Mouse (Mus musculus): ENCODE measurements around the gene Cluh. TPM values are rescaled to one million over a fixed set of nuclear protein-coding genes. Genes with fewer than 3 reads are reported as not detected.

The Cluh gene
- total RNA-seq (2021), result 10 to 100 TPM; 45.8 to 47.9 TPM

GRCm38 (mm10) chr11:74649095-74649646 lies at the start of gene Cluh:
Cluh (plus strand) TSS chr11:74649495.
- intact Hi-C loops (cut with DNase I), result no loop called here
- peak; percentile 96 for DNase-seq

- intact Hi-C loops (cut with DNase I), result no loop called here
- DNase-seq, result no peak
Observed at GRCm38 (mm10) chr11:74602286-74602685, 47.0 kb upstream of the Cluh start.

GRCm38 (mm10) chr11:74610068-74610467 lies 39.2 kb upstream of the Cluh start:
- intact Hi-C loops (cut with DNase I), result no loop called here

DNA sequence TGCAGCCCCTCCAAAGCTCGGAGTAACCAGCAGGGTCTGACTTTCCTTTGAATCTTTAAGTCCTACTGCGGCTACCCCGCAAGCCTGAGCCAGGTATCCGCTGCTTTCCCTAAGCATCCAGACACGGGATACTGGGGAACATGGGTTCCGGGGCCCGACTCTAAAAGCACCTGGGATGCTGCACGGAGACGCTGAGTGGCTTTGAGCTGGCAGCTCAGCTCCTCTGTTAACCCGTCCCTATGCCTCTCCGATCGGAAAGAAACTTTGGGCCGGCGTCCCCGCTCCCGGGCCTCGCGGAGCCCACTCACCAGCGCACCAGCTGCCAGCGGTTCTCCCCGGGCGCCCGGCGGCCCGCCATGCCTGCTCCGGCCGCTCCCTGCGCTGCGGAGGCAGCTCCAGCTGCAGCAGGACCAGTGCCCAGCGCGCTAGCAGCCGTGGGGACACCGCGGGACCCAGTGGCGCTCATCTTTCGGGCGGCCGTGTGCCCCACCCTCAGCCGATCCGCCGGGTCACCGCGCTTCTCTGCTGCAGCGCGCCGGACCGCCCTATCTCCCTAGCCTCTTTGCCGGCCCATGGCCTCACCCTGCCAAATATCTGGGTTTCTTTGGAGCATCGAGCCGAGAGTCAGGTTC lies 38.6 kb upstream of the Cluh start, which contains the start of gene Rap1gap2:
TSS of gene Rap1gap2 (minus strand) at position 371 of the 632 bp plus-strand sequence.
- no peak for DNase-seq
- intact Hi-C loops (cut with DNase I), result no loop called here

More at GRCm38 (mm10) chr11:74610068-74610467, 39.2 kb upstream of the Cluh start:
- DNase-seq, result no peak

DNA sequence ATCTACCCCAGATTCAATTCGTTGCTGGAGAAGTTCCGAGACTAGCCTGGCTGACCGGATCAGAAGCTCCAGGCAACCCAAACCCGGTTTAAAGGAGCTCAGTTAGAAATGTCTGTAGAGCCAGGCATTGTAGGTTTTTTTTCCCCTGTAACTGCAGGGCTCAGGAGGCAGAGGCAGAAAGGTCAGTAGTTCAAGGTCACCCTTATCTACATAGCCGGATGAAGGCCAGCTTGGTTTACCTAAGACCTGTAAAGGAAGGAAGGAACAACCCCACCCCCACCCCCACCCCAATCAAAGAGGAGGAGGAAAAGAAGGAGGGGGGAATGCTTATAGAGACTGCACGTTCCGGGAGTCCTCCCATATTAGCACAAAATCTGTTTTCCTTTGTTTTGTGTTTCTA lies 37.9 kb upstream of the Cluh start:
- no peak for DNase-seq
- intact Hi-C loops (cut with DNase I), result no loop called here

DNA sequence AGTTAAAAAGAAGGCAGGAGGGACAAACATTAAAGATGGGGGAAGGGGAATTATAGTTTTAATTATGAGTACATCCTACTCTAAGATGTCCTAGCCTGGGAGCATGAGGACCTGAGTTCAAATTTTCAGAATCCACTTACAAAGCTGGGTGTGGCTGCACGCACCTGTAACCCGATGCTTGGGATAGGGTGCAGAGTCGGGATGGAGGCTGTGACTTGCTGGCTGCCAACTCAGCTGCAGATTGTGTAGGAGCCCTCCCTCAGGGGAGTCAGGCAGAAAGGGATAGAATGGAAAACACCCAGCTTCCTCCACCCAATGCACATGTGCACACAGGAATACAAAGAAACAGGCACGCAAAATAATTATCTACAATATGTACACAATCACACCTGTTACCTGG lies 35.9 kb upstream of the Cluh start:
- intact Hi-C loops (cut with DNase I), result no loop called here
- no peak for DNase-seq

- intact Hi-C loops (cut with DNase I), result no loop called here
- DNase-seq, result no peak
Observed at GRCm38 (mm10) chr11:74615571-74615970, 33.7 kb upstream of the Cluh start.

GRCm38 (mm10) chr11:74619201-74619955 lies 29.9 kb upstream of the Cluh start, which contains the start of gene Ccdc92b:
Ccdc92b (plus strand) TSS chr11:74619605.
- intact Hi-C loops (cut with DNase I), result no loop called here
- peak; percentile 73 for DNase-seq

DNA sequence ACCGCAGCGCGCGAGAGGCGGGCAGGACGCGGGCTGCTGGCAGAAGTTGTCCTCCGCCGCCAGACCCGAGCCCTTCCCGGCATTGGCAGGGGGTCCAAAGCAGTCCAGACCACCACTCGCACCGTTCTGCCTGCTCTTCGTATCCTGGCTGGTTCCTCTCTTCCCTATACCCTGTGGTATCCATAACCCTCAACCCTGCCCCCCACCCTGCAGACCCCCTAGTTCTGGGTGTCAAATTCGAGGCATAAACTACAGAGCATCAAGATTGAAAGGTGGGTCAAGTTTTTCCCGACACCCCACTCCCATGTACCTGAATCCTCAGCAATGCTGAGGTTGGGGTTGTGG lies 29.4 kb upstream of the Cluh start:
- intact Hi-C loops (cut with DNase I), result no loop called here
- DNase-seq, result peak; percentile 26

GRCm38 (mm10) chr11:74621974-74622669 lies 27.2 kb upstream of the Cluh start:
- no peak for DNase-seq
- intact Hi-C loops (cut with DNase I), result no loop called here

DNA sequence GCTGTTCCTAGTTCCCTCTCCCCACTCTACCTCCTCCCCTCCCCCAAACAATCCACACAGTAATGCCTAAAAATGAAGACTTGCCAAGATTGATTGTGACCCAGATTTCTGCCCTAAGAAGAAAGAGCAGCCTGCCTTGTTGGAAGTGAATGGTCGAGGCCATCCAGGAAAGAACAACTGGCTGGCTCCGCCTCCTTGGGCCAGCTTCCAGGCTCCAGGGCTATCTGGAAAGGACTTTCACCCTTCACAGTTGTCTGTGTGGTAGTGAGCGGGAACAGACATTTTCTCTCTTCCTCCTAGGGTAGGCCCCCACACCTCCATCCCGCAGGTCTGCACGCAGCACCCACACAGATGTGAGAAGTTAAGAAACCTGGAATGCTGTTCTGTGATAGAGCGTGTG lies 25.6 kb upstream of the Cluh start:
- intact Hi-C loops (cut with DNase I), result no loop called here

GRCm38 (mm10) chr11:74625333-74625732 lies 24.0 kb upstream of the Cluh start:
- no peak for DNase-seq
- intact Hi-C loops (cut with DNase I), result no loop called here

More for the DNA sequence above, 25.6 kb upstream of the Cluh start:
- peak; percentile 38 for DNase-seq

GRCm38 (mm10) chr11:74627481-74627880 lies 21.8 kb upstream of the Cluh start:
- no peak for DNase-seq
- intact Hi-C loops (cut with DNase I), result no loop called here

GRCm38 (mm10) chr11:74631880-74632789 lies 17.2 kb upstream of the Cluh start:
- DNase-seq, result no peak

DNA sequence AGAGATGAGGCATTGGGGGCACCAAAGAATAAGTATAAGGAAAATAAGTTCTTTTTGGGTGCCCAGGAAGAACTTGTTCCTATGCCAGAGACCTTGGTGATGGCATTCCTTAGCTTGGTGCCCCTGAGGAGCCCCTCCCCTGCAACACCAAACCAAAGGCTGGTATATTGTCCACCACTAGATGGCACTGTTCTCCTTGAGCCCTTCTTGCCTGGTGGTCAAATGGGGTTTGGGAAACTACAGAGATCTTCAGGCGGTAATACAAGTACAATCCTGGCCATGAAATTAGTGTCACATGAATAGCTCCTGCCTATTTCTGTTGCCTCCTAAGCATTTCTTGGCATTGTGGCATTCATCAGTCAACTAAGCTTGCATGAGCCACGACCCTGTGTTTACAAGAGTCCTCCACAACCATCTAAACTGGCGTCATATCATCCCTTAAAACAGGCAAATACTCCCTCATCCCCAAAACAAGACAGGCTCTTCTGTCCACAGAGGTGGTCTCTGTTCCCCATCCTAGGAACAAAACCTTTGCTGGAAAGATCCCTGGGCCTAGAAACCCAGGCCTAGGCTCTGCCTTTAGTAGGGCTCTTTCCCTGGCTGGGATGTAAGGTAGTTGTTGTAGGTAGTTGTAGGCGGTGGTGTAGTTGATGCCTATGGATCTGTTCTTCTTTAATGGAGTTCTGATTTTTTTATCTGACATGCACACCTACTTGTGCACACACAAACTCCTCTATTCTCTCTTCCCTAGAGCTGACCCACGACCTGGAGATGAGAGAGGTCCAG lies 14.6 kb upstream of the Cluh start:
- intact Hi-C loops (cut with DNase I), result no loop called here
- DNase-seq, result peak; percentile 69

More at GRCm38 (mm10) chr11:74631880-74632789, 17.2 kb upstream of the Cluh start:
- intact Hi-C loops (cut with DNase I), result no loop called here

- intact Hi-C loops (cut with DNase I), result no loop called here
- DNase-seq, result no peak
Observed at GRCm38 (mm10) chr11:74637486-74637885, 11.8 kb upstream of the Cluh start.

GRCm38 (mm10) chr11:74637971-74638790 lies 11.1 kb upstream of the Cluh start:
- intact Hi-C loops (cut with DNase I), result no loop called here
- peak; percentile 73 for DNase-seq

GRCm38 (mm10) chr11:74638791-74639411 lies 10.4 kb upstream of the Cluh start:
- DNase-seq, result no peak
- intact Hi-C loops (cut with DNase I), result no loop called here

Data from left cerebral cortex, postnatal 4 days (tissue).